Mouse (Mus musculus): ENCODE results near the gene Ddx1. TPM values are rescaled to one million over a fixed set of nuclear protein-coding genes. Genes with fewer than 3 reads are reported as not detected.

Ddx1 gene
- polyA plus RNA-seq, 1 experiment from 2014 or later, result 102 TPM

GRCm38 (mm10) chr12:13268412-13268811 lies 19.4 kb upstream of the Ddx1 start:
- Histone ChIP-seq H3K9me3 (replicated peaks; ENCODE audit: low read length) (no peaks in the 10 kb centered on the region), H3K4me1 (replicated peaks; ENCODE audit: insufficient read depth, low read length) (peaks cover 6% of the 10 kb centered on the region; the same call in 1 of the 2 replicates), H3K36me3 (ENCODE audit: insufficient read depth, low read length) (0 out of 2 replicates have a peak, but pooled peaks cover 4% of the 10 kb centered on the region), H3K9ac (ENCODE audit: low read depth, low read length) (peak overlapping the region; percentile 77), H3K4me2 (ENCODE audit: low read length) (peak overlapping the region; percentile 78), H3K27me3 (ENCODE audit: insufficient read depth, low read length) (no peaks in the 10 kb centered on the region), H3K4me3 (replicated peaks; ENCODE audit: low read depth, low read length) (peak overlapping the region; percentile 85), H3K27ac (no peak overlapping the region)
- no peak for DNase-seq (ENCODE audit: low spot score)
- 38% methylated on average over 3 of the region's 3 CpGs for WGBS
- TF ChIP-seq CTCF (IDR thresholded peaks at IDR 0.05; ENCODE audit: low read depth), result no peak
- 0 out of 2 replicates have a peak, but pooled peaks have one; percentile 5 for ATAC-seq (replicated peaks; ENCODE audit: low FRiP score, low read depth)

DNA sequence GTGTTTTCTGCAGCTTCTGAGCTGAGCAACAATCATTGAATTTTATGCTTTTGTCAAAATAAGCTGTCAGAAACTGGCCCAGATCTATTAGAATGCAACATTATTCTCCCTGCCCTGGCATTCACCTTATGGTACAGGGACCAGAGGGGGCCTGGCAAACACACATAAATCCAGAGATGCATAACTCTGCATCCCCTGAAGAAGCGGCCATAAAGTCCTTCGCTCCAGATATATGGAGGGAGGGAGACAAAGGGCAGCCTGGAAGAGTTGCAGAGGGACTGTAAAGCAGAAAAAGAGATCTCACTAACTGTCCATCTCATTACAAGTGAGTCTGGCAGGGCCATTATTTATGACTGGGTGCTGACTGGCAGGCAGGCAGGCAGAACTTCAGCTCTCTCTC lies 6.7 kb upstream of the Ddx1 start:
- H3K36me3 ChIP-seq (ENCODE audit: insufficient read depth, low read length), result no peaks in the 10 kb centered on the region
- H3K27me3 ChIP-seq (ENCODE audit: insufficient read depth, low read length), result no peaks in the 10 kb centered on the region
- TF ChIP-seq CTCF (IDR thresholded peaks at IDR 0.05; ENCODE audit: low read depth), result no peak
- H3K4me2 ChIP-seq (ENCODE audit: low read length), result no peak overlapping the region
- H3K9ac ChIP-seq (ENCODE audit: low read depth, low read length), result no peak overlapping the region
- no peaks in the 10 kb centered on the region for H3K4me1 ChIP-seq (replicated peaks; ENCODE audit: insufficient read depth, low read length)
- ATAC-seq (replicated peaks; ENCODE audit: low FRiP score, low read depth) (no peak), DNase-seq (ENCODE audit: low spot score) (no peak)
- 30% methylated on average over 2 of the region's 2 CpGs for WGBS
- H3K27ac ChIP-seq, result no peak overlapping the region
- H3K9me3 ChIP-seq (replicated peaks; ENCODE audit: low read length), result no peaks in the 10 kb centered on the region
- no peak overlapping the region for H3K4me3 ChIP-seq (replicated peaks; ENCODE audit: low read depth, low read length)

DNA sequence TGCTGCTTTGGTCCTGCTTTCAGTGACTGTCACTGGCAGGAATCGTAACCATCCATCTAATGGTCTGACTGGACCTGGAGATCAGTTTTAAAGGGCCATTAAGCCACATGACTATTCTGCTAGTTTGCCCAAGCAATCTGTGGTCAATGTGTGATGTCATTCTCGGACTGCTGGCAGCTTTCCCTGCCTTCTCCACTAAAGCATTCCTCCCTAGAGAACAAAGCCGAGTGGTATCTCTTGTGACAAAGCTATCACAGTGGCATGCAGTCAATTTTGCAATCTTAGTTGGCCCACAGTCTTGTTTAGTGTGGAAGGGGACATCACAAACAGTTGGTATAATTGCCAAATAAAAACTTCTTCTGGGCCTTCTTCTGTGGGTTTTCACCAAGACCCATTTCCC lies 6.1 kb upstream of the Ddx1 start:
- Histone ChIP-seq H3K9me3 (replicated peaks; ENCODE audit: low read length) (no peaks in the 10 kb centered on the region), H3K27ac (no peak overlapping the region), H3K4me1 (replicated peaks; ENCODE audit: insufficient read depth, low read length) (no peaks in the 10 kb centered on the region), H3K27me3 (ENCODE audit: insufficient read depth, low read length) (no peaks in the 10 kb centered on the region), H3K4me3 (replicated peaks; ENCODE audit: low read depth, low read length) (no peak overlapping the region), H3K36me3 (ENCODE audit: insufficient read depth, low read length) (no peaks in the 10 kb centered on the region), H3K9ac (ENCODE audit: low read depth, low read length) (no peak overlapping the region), H3K4me2 (ENCODE audit: low read length) (no peak overlapping the region)
- ATAC-seq (replicated peaks; ENCODE audit: low FRiP score, low read depth) (no peak), DNase-seq (ENCODE audit: low spot score) (no peak)
- no peak for TF ChIP-seq CTCF (IDR thresholded peaks at IDR 0.05; ENCODE audit: low read depth)
- WGBS, result 30% methylated on average over 3 of the region's 3 CpGs

- WGBS, result 84% methylated on average over 3 of the region's 3 CpGs
- no peak for TF ChIP-seq CTCF (IDR thresholded peaks at IDR 0.05; ENCODE audit: low read depth)
- H3K4me2 ChIP-seq (ENCODE audit: low read length), result peak overlapping the region; percentile 66
- ATAC-seq (replicated peaks; ENCODE audit: low FRiP score, low read depth), result no peak
- H3K27me3 ChIP-seq (ENCODE audit: insufficient read depth, low read length), result no peaks in the 10 kb centered on the region
- 0 out of 2 replicates have a peak, but pooled peaks cover 3% of the 10 kb centered on the region for H3K4me1 ChIP-seq (replicated peaks; ENCODE audit: insufficient read depth, low read length)
- H3K4me3 ChIP-seq (replicated peaks; ENCODE audit: low read depth, low read length), result peak overlapping the region; percentile 92
- H3K9ac ChIP-seq (ENCODE audit: low read depth, low read length), result peak overlapping the region; percentile 96
- H3K27ac ChIP-seq, result peak overlapping the region; percentile 88; the same call in 1 of the 2 replicates
- no peak for DNase-seq (ENCODE audit: low spot score)
- H3K9me3 ChIP-seq (replicated peaks; ENCODE audit: low read length), result no peaks in the 10 kb centered on the region
- H3K36me3 ChIP-seq (ENCODE audit: insufficient read depth, low read length), result no peaks in the 10 kb centered on the region
Observed at GRCm38 (mm10) chr12:13249573-13249919, 533 bp upstream of the Ddx1 start.

DNA sequence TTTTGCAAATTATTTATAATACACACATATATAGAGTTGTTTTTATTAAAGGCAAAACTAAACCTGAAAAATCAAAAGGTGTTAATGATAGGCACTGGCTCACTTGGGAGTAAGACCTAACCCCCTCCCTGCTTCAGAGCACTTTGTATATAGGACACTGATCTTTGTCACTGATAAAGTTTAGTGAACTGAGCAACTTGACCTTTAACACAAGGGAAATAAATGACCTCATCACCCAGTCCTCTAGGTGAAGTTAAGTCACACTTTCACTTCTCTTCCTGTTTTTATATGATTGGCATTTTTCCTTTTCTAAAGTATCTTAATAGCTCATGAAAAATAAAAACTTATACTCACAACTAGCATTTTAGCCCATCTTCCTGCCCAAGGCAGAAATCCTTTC lies 6.6 kb downstream of the Ddx1 start:
- TF ChIP-seq CTCF (IDR thresholded peaks at IDR 0.05; ENCODE audit: low read depth), result no peak
- no peak for ATAC-seq (replicated peaks; ENCODE audit: low FRiP score, low read depth)
- peaks cover 40% of the 10 kb centered on the region for H3K36me3 ChIP-seq (ENCODE audit: insufficient read depth, low read length)

GRCm38 (mm10) chr12:13218101-13218514 lies 30.9 kb downstream of the Ddx1 start:
- H3K27me3 ChIP-seq (ENCODE audit: insufficient read depth, low read length), result no peaks in the 10 kb centered on the region
- no peak for TF ChIP-seq CTCF (IDR thresholded peaks at IDR 0.05; ENCODE audit: low read depth)
- WGBS, result 70% methylated on average over 8 of the region's 8 CpGs
- H3K4me1 ChIP-seq (replicated peaks; ENCODE audit: insufficient read depth, low read length), result peaks cover 5% of the 10 kb centered on the region; the same call in 1 of the 2 replicates
- no peak overlapping the region for H3K9ac ChIP-seq (ENCODE audit: low read depth, low read length)
- H3K4me3 ChIP-seq (replicated peaks; ENCODE audit: low read depth, low read length), result no peak overlapping the region
- H3K27ac ChIP-seq, result peak overlapping the region; percentile 64
- H3K4me2 ChIP-seq (ENCODE audit: low read length), result 0 out of 2 replicates have a peak overlapping the region, but pooled peaks have one; percentile 13
- peaks cover 24% of the 10 kb centered on the region for H3K36me3 ChIP-seq (ENCODE audit: insufficient read depth, low read length)
- ATAC-seq (replicated peaks; ENCODE audit: low FRiP score, low read depth), result no peak; the same call in 1 of the 2 replicates
- no peaks in the 10 kb centered on the region for H3K9me3 ChIP-seq (replicated peaks; ENCODE audit: low read length)
- DNase-seq (ENCODE audit: low spot score), result no peak

More for the DNA sequence above, 6.6 kb downstream of the Ddx1 start:
- no peak overlapping the region for H3K4me2 ChIP-seq (ENCODE audit: low read length)
- no peaks in the 10 kb centered on the region for H3K27me3 ChIP-seq (ENCODE audit: insufficient read depth, low read length)
- H3K9me3 ChIP-seq (replicated peaks; ENCODE audit: low read length), result no peaks in the 10 kb centered on the region
- no peak overlapping the region for H3K9ac ChIP-seq (ENCODE audit: low read depth, low read length)
- H3K4me1 ChIP-seq (replicated peaks; ENCODE audit: insufficient read depth, low read length), result 0 out of 2 replicates have a peak, but pooled peaks cover 2% of the 10 kb centered on the region
- no peak overlapping the region for H3K4me3 ChIP-seq (replicated peaks; ENCODE audit: low read depth, low read length)
- no peak overlapping the region for H3K27ac ChIP-seq
- no peak for DNase-seq (ENCODE audit: low spot score)

- DNase-seq (ENCODE audit: low spot score) (no peak), ATAC-seq (replicated peaks; ENCODE audit: low FRiP score, low read depth) (no peak; the same call in 1 of the 2 replicates)
- peak overlapping the region; percentile 64 for H3K27ac ChIP-seq
- H3K36me3 ChIP-seq (ENCODE audit: insufficient read depth, low read length), result peaks cover 21% of the 10 kb centered on the region
- H3K27me3 ChIP-seq (ENCODE audit: insufficient read depth, low read length), result no peaks in the 10 kb centered on the region
- H3K4me1 ChIP-seq (replicated peaks; ENCODE audit: insufficient read depth, low read length), result peaks cover 5% of the 10 kb centered on the region; the same call in 1 of the 2 replicates
- no peaks in the 10 kb centered on the region for H3K9me3 ChIP-seq (replicated peaks; ENCODE audit: low read length)
- no peak for TF ChIP-seq CTCF (IDR thresholded peaks at IDR 0.05; ENCODE audit: low read depth)
- WGBS, result 56% methylated on average over 3 of the region's 3 CpGs
- no peak overlapping the region for H3K4me3 ChIP-seq (replicated peaks; ENCODE audit: low read depth, low read length)
- H3K4me2 ChIP-seq (ENCODE audit: low read length), result 0 out of 2 replicates have a peak overlapping the region, but pooled peaks have one; percentile 13
- H3K9ac ChIP-seq (ENCODE audit: low read depth, low read length), result no peak overlapping the region
Observed at GRCm38 (mm10) chr12:13217568-13217967, 31.4 kb downstream of the Ddx1 start.

Data from kidney, postnatal 0 days (tissue).